Mouse (Mus musculus): Measurements from ENCODE around the gene Olfr1388.
"Not testable (repeated sequence)": the region's sequence is repeated elsewhere in the genome, so short reads cannot be mapped to it uniquely, and the experiment has no call there.

The Olfr1388 gene

GRCm38 (mm10) chr11:49436411-49436810 lies at the start of gene Olfr1388:
Gene Olfr1388, plus strand, starts transcription at chr11:49436624.
- DNase-seq (ENCODE audit: low spot score in 2 of 2): no peak

GRCm38 (mm10) chr11:49392707-49393106 lies 43.7 kb upstream of the Olfr1388 start:
- DNase-seq (ENCODE audit: low spot score in 2 of 2): not testable (repeated sequence)

- DNase-seq (ENCODE audit: low spot score in 2 of 2): no peak
Observed at GRCm38 (mm10) chr11:49406784-49407183, 29.6 kb upstream of the Olfr1388 start.

- DNase-seq (ENCODE audit: low spot score in 2 of 2): peak in 1 of 2 experiments; percentile 29
Observed at GRCm38 (mm10) chr11:49410540-49410939, 25.9 kb upstream of the Olfr1388 start.

- DNase-seq (ENCODE audit: low spot score in 2 of 2): no peak
Observed at GRCm38 (mm10) chr11:49422767-49423166, 13.7 kb upstream of the Olfr1388 start, which contains the start of gene Olfr1389. Gene Olfr1389, plus strand, starts transcription at chr11:49423067.

GRCm38 (mm10) chr11:49425257-49425927 lies 11.0 kb upstream of the Olfr1388 start:
- DNase-seq (ENCODE audit: low spot score in 2 of 2): no peak

GRCm38 (mm10) chr11:49429641-49430040 lies 6.8 kb upstream of the Olfr1388 start:
- peak; percentile 11 to 21 for DNase-seq (ENCODE audit: low spot score in 2 of 2)

- DNase-seq (ENCODE audit: low spot score in 2 of 2): no peak
Observed at GRCm38 (mm10) chr11:49455043-49455442, 18.6 kb downstream of the Olfr1388 start, which contains the start of gene Olfr1387. Gene Olfr1387, plus strand, starts transcription at chr11:49455343.

GRCm38 (mm10) chr11:49464746-49465145 lies 28.3 kb downstream of the Olfr1388 start, which contains the start of gene Olfr1386:
Gene Olfr1386, plus strand, starts transcription at chr11:49465046.
- not testable (repeated sequence) for DNase-seq (ENCODE audit: low spot score in 2 of 2)

GRCm38 (mm10) chr11:49485973-49486372 lies 49.5 kb downstream of the Olfr1388 start:
- no peak for DNase-seq (ENCODE audit: low spot score in 2 of 2)

- not testable (repeated sequence) for DNase-seq (ENCODE audit: low spot score in 2 of 2)
Observed at GRCm38 (mm10) chr11:49488770-49489169, 52.3 kb downstream of the Olfr1388 start, which contains the start of gene Olfr1385. Gene Olfr1385, plus strand, starts transcription at chr11:49489070.

All from frontal cortex, postnatal 36 days (tissue).